Mouse (Mus musculus): ENCODE measurements around the gene Rin2. TPM values are rescaled to one million over a fixed set of nuclear protein-coding genes. Genes with fewer than 3 reads are reported as not detected.
A peak's percentile ranks its signal among the peaks of the same experiment; 100 is the strongest.

Rin2 gene
- polyA plus RNA-seq, 1 experiment from 2014 or later = 9.9 TPM

DNA sequence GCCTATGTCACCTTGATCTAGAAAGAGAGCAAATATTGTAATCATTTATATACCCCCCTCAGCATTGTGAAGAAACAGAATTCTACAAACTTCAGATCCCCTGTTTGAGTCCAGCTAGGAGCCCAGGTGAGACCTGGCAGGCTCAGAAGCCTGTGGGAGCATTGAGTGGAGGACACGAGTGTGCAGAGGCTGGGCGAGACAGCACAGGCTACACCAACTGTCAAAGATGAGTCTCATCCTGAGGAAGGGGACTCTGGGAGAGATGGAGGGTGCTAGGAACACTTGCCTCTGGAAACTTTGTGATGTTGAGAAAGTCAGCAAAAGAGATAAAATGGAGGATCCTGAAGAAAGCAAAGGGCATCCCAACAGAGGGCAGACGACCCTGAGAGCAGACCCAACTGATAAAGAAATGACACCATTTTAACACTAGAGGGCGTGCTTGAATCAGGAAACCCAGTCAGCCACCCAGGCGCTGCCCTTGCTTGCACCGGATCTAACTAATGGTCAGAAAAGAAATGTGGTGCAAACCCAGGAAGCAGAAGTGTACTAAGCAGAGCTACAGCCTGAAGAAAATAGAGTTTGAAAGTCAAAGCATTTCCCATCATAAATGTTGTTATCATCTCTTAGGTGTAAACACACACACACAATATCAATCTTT, 24.5 kb downstream of the Rin2 start:
- Histone ChIP-seq H3K9ac (replicated peaks; ENCODE audit: low read depth, low read length) (no peak overlapping the region), H3K27ac (ENCODE audit: low read length) (no peak overlapping the region), H3K36me3 (ENCODE audit: control insufficient read depth, insufficient read depth) (no peaks in the 10 kb centered on the region), H3K27me3 (replicated peaks; ENCODE audit: control insufficient read depth, insufficient read depth, low read length) (no peaks in the 10 kb centered on the region), H3K4me2 (ENCODE audit: low read length) (no peak overlapping the region), H3K4me3 (replicated peaks; ENCODE audit: low read length) (no peak overlapping the region), H3K9me3 (ENCODE audit: control insufficient read depth, low read length) (no peaks in the 10 kb centered on the region), H3K4me1 (replicated peaks; ENCODE audit: control insufficient read depth, insufficient read depth, low read length) (0 out of 2 replicates have a peak, but pooled peaks cover 2% of the 10 kb centered on the region)
- 34% methylated on average over 6 of the region's 6 CpGs for WGBS
- peak; percentile 62 for ATAC-seq

DNA sequence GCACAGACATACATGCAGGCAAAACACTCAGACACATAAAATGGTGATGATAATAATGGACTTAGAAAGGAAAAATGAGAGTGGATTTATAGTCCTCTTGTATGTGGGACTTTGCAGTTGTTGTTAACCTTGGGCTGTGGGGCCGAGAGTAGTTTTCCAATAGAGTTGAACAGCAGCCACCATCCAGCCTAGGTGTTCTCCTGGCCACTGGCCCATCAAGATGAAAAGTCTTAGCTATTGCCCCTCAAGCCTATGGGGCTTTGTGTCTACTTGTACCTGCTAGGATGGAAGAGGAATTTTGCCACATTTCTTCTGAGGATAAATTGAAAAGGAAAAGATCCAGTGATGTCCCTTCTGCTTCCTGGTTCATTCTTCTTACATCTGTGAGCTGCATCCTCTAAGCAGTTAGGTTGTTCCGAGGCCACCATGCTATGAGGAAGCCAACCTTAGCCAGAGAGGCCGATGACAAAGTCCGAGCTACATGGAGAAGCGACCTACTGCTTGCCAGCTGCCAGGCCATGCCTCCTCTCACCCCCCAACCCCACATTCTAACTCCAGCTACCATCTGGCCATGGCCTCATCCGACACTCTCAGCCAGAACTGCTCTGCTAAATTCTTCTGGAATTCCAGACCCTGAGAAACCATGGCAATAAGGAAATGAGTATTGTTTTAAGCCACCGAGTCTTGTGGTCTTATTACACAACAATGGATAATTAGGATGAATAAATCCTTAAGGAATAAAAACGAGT, 25.4 kb downstream of the Rin2 start:
- H3K27ac ChIP-seq (ENCODE audit: low read length) = no peak overlapping the region
- H3K9ac ChIP-seq (replicated peaks; ENCODE audit: low read depth, low read length) = no peak overlapping the region
- no peak overlapping the region for H3K4me3 ChIP-seq (replicated peaks; ENCODE audit: low read length)
- no peaks in the 10 kb centered on the region for H3K9me3 ChIP-seq (ENCODE audit: control insufficient read depth, low read length)
- H3K36me3 ChIP-seq (ENCODE audit: control insufficient read depth, insufficient read depth) = no peaks in the 10 kb centered on the region
- no peak overlapping the region for H3K4me2 ChIP-seq (ENCODE audit: low read length)
- 0 out of 2 replicates have a peak, but pooled peaks cover 2% of the 10 kb centered on the region for H3K4me1 ChIP-seq (replicated peaks; ENCODE audit: control insufficient read depth, insufficient read depth, low read length)
- no peak for ATAC-seq
- H3K27me3 ChIP-seq (replicated peaks; ENCODE audit: control insufficient read depth, insufficient read depth, low read length) = no peaks in the 10 kb centered on the region
- WGBS = 53% methylated on average over 8 of the region's 8 CpGs

DNA sequence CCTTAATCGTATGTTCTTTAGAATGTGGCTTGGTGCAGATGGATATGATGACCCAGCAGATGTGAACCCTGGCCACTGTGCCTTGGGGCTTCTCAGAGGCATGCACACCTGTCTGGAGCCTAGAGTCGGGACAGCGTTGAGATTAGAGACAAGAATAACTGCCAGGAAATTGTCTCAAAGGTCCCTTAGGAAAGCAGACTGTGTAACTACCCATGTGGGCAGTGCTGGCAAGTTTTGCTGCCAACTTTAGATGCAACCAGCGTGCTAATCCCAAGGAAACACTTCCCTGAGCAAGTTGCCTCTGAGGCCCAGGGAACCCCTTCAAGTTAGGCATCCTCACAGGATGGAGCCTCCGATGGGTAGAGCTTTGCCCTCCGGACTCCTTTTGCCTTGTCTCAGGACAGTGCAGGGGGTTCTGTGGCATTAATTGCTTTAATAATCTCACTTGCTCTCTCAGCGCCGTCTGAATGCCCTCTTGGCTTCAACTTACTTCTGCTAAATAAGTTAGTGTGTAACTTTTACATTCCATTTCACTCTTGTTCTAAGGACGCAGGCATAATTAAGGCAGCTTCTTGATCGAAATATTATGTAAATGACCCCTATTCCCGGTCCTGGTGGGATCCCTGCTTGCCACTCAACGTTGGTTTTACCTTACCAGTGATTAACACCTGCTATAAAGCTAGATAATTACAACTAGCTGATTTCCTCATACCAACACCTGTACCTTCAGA, 26.8 kb downstream of the Rin2 start:
- Histone ChIP-seq H3K27me3 (replicated peaks; ENCODE audit: control insufficient read depth, insufficient read depth, low read length) (no peaks in the 10 kb centered on the region), H3K4me3 (replicated peaks; ENCODE audit: low read length) (no peak overlapping the region), H3K9me3 (ENCODE audit: control insufficient read depth, low read length) (no peaks in the 10 kb centered on the region), H3K9ac (replicated peaks; ENCODE audit: low read depth, low read length) (no peak overlapping the region), H3K4me2 (ENCODE audit: low read length) (no peak overlapping the region), H3K4me1 (replicated peaks; ENCODE audit: control insufficient read depth, insufficient read depth, low read length) (0 out of 2 replicates have a peak, but pooled peaks cover 2% of the 10 kb centered on the region), H3K27ac (ENCODE audit: low read length) (no peak overlapping the region), H3K36me3 (ENCODE audit: control insufficient read depth, insufficient read depth) (no peaks in the 10 kb centered on the region)
- ATAC-seq = no peak
- 83% methylated on average over 12 of the region's 12 CpGs for WGBS

DNA sequence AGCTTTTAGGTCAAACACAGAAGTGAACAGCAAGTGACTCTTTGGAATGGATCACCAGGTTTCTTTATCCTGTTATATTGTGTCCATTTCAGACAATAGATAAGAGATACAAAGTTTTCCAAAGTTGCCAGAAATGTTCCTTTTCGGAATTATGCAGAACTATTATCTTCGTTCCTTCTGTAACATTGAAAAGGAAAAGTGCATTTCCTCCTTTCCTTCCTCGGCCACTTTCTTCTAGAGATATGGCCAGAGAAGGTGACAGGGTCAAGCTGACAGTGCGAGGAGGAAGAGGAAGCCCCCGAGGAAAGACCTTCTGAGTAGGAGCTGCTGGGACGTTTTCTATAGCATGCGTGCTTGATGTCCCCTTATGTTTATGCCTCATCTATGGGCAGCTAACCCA, 29.7 kb downstream of the Rin2 start:
- WGBS = 87% methylated on average over 7 of the region's 7 CpGs
- ATAC-seq = no peak

DNA sequence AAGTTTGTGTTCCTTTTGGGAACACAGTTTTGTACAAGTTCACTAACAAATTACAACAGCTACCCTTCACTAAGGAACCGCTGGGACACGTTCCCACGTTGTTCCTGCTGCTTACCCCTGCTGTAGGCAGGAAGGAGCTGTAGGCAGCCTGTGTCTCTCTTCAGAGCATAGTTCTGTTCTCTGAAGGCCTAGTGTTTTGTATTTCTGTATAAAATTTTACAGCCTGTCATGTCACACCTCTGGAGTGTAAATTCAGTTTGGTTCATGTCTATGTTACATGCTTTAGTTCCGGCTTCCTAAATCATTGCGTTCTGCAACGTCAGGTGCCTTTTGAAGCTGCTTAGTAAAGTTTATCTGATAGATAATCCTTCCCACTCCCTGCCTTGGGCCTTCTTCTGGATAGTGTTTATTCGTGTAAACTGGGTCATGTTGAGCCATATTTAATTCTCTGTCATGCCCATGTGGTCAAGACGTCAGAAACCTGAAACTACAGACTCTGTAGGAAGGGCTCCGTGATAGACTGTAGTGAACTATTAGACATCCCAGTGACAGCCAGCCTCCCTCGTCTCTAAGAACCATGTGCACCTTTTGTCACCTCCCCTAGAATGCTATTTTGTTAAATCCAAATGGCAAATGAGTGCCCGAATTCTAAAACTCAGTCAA, 34.8 kb downstream of the Rin2 start:
- H3K4me2 ChIP-seq (ENCODE audit: low read length) = no peak overlapping the region
- H3K4me3 ChIP-seq (replicated peaks; ENCODE audit: low read length) = no peak overlapping the region
- ATAC-seq = no peak
- 85% methylated on average over 11 of the region's 11 CpGs for whole genome bisulfite sequencing
- 0 out of 2 replicates have a peak, but pooled peaks cover 3% of the 10 kb centered on the region for H3K27me3 ChIP-seq (replicated peaks; ENCODE audit: control insufficient read depth, insufficient read depth, low read length)
- H3K4me1 ChIP-seq (replicated peaks; ENCODE audit: control insufficient read depth, insufficient read depth, low read length) = no peaks in the 10 kb centered on the region
- no peaks in the 10 kb centered on the region for H3K36me3 ChIP-seq (ENCODE audit: control insufficient read depth, insufficient read depth)
- H3K9me3 ChIP-seq (ENCODE audit: control insufficient read depth, low read length) = no peaks in the 10 kb centered on the region
- H3K27ac ChIP-seq (ENCODE audit: low read length) = no peak overlapping the region
- no peak overlapping the region for H3K9ac ChIP-seq (replicated peaks; ENCODE audit: low read depth, low read length)

More for the DNA sequence above, 29.7 kb downstream of the Rin2 start:
- Histone ChIP-seq H3K4me1 (replicated peaks; ENCODE audit: control insufficient read depth, insufficient read depth, low read length) (0 out of 2 replicates have a peak, but pooled peaks cover 2% of the 10 kb centered on the region), H3K9ac (replicated peaks; ENCODE audit: low read depth, low read length) (no peak overlapping the region), H3K36me3 (ENCODE audit: control insufficient read depth, insufficient read depth) (no peaks in the 10 kb centered on the region), H3K27ac (ENCODE audit: low read length) (no peak overlapping the region), H3K4me2 (ENCODE audit: low read length) (no peak overlapping the region), H3K9me3 (ENCODE audit: control insufficient read depth, low read length) (no peaks in the 10 kb centered on the region), H3K27me3 (replicated peaks; ENCODE audit: control insufficient read depth, insufficient read depth, low read length) (no peaks in the 10 kb centered on the region), H3K4me3 (replicated peaks; ENCODE audit: low read length) (no peak overlapping the region)

DNA sequence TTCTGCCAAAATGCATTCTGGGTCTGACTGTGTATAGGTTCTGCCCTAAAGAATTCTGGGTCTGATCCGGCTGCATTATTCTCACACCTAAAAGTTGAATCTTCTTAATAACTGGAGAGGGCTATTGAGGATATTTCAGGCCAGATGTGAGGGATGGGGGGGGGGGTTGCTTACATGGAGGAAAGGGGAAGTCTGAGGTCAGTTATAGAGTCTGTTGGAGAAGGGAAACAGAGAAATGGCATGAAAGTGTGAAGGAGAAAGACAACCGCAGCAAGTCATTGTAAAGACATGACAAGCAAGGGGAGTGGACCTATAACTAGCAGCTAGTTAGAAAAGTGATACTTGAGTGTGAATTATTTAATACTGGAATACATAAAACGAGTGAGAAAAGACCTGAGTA, 36.5 kb downstream of the Rin2 start:
- 82% methylated on average over 3 of the region's 3 CpGs for WGBS
- Histone ChIP-seq H3K4me1 (replicated peaks; ENCODE audit: control insufficient read depth, insufficient read depth, low read length) (no peaks in the 10 kb centered on the region), H3K9ac (replicated peaks; ENCODE audit: low read depth, low read length) (no peak overlapping the region), H3K27ac (ENCODE audit: low read length) (no peak overlapping the region), H3K4me3 (replicated peaks; ENCODE audit: low read length) (no peak overlapping the region), H3K4me2 (ENCODE audit: low read length) (no peak overlapping the region), H3K27me3 (replicated peaks; ENCODE audit: control insufficient read depth, insufficient read depth, low read length) (0 out of 2 replicates have a peak, but pooled peaks cover 3% of the 10 kb centered on the region), H3K9me3 (ENCODE audit: control insufficient read depth, low read length) (no peaks in the 10 kb centered on the region), H3K36me3 (ENCODE audit: control insufficient read depth, insufficient read depth) (no peaks in the 10 kb centered on the region)
- no peak for ATAC-seq

DNA sequence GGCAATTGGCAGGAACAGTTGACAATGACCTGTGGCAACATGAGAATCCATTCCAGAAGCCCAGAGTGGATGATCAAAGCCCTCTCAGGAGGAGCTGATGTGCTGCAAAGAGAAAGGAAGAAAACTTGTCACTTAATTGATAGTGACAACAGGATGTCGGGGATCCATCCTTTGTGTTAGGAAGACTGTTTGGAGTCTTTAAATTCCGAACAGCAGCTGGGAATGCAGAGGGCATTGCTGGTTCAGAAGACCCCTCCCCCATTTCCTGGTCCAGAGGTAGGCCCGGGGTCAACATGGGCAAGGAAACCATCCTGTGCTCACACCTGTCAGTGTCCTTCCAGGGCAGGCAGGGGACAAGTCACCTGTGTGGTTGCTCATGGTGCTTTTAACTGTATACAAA, 37.0 kb downstream of the Rin2 start:
- Histone ChIP-seq H3K27ac (ENCODE audit: low read length) (no peak overlapping the region), H3K4me1 (replicated peaks; ENCODE audit: control insufficient read depth, insufficient read depth, low read length) (no peaks in the 10 kb centered on the region), H3K9ac (replicated peaks; ENCODE audit: low read depth, low read length) (no peak overlapping the region), H3K27me3 (replicated peaks; ENCODE audit: control insufficient read depth, insufficient read depth, low read length) (0 out of 2 replicates have a peak, but pooled peaks cover 3% of the 10 kb centered on the region), H3K9me3 (ENCODE audit: control insufficient read depth, low read length) (no peaks in the 10 kb centered on the region), H3K36me3 (ENCODE audit: control insufficient read depth, insufficient read depth) (no peaks in the 10 kb centered on the region), H3K4me2 (ENCODE audit: low read length) (no peak overlapping the region), H3K4me3 (replicated peaks; ENCODE audit: low read length) (no peak overlapping the region)
- ATAC-seq = no peak
- WGBS = 52% methylated on average over 3 of the region's 3 CpGs

DNA sequence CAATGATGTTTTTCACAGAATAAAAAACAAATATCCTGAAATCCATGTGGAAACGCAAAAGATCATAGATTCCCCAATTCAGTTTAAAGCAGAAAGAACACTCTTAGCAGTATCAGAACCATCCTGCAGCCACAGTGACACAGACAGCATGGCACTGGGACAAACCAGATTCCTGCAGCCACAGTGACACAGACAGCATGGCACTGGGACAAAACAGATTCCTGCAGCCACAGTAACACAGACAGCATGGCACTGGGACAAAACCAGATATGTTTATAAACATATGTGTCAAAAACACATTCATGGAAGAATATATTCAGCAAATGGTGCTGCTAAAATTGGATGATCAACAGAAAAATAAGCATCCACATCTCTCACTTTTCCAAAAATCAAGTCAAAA, 42.5 kb downstream of the Rin2 start:
- no peaks in the 10 kb centered on the region for H3K36me3 ChIP-seq (ENCODE audit: control insufficient read depth, insufficient read depth)
- no peaks in the 10 kb centered on the region for H3K9me3 ChIP-seq (ENCODE audit: control insufficient read depth, low read length)
- 0 out of 2 replicates have a peak, but pooled peaks cover 3% of the 10 kb centered on the region for H3K27me3 ChIP-seq (replicated peaks; ENCODE audit: control insufficient read depth, insufficient read depth, low read length)
- 88% methylated on average over 1 of the region's 1 CpGs for WGBS
- no peaks in the 10 kb centered on the region for H3K4me1 ChIP-seq (replicated peaks; ENCODE audit: control insufficient read depth, insufficient read depth, low read length)
- no peak overlapping the region for H3K4me2 ChIP-seq (ENCODE audit: low read length)
- H3K27ac ChIP-seq (ENCODE audit: low read length) = no peak overlapping the region
- H3K9ac ChIP-seq (replicated peaks; ENCODE audit: low read depth, low read length) = no peak overlapping the region
- 0 out of 2 replicates have a peak, but pooled peaks have one; percentile 38 for ATAC-seq
- H3K4me3 ChIP-seq (replicated peaks; ENCODE audit: low read length) = no peak overlapping the region

All from forebrain, embryonic 16.5 days (tissue).